Mouse (Mus musculus) mouse embryonic stem cell (cell line): Measurements from ENCODE around the gene Fbxo42.

Source experiments
- in situ Hi-C, 2 experiments: fragments of 300-500 bp; cut with MboI; formaldehyde crosslinking; loops; 1 replicate in 1 of 2; 3 replicates in 1 of 2; pipeline ENCODE4 v1.14.3; 2019 to 2020; ENCODE audit warnings: low sequenced_read_pairs in 2 of 2, low pct_unique_long_range_greater_than_20kb in 1 of 2, mixed read lengths in 1 of 2; ENCODE audit not compliant: unreplicated experiment in 1 of 2

Gene Fbxo42

GRCm38 (mm10) chr4:141240617-141241016 lies 92.9 kb downstream of the Fbxo42 start:
- in situ Hi-C loops: no loop called here

GRCm38 (mm10) chr4:141241861-141242260 lies 94.1 kb downstream of the Fbxo42 start:
- in situ Hi-C loops: no loop called here

- in situ Hi-C loops: no loop called here
These were observed 95.0 kb downstream of the Fbxo42 start for GRCm38 (mm10) chr4:141242651-141243241.

GRCm38 (mm10) chr4:141243636-141244035 lies 95.9 kb downstream of the Fbxo42 start:
- in situ Hi-C loops: no loop called here

GRCm38 (mm10) chr4:141244401-141244800 lies 96.7 kb downstream of the Fbxo42 start:
- in situ Hi-C loops: no loop called here

GRCm38 (mm10) chr4:141244931-141245425 lies 97.3 kb downstream of the Fbxo42 start:
- in situ Hi-C loops: no loop called here

- in situ Hi-C loops: no loop called here
These were observed 98.6 kb downstream of the Fbxo42 start for GRCm38 (mm10) chr4:141246089-141246997.

GRCm38 (mm10) chr4:141246998-141247350 lies 99.3 kb downstream of the Fbxo42 start:
- in situ Hi-C loops: no loop called here

- in situ Hi-C loops: no loop called here
These were observed 100.3 kb downstream of the Fbxo42 start for GRCm38 (mm10) chr4:141247776-141248613.

- in situ Hi-C loops: no loop called here
These were observed 100.9 kb downstream of the Fbxo42 start for GRCm38 (mm10) chr4:141248614-141248978.

GRCm38 (mm10) chr4:141249383-141249782 lies 101.7 kb downstream of the Fbxo42 start:
- in situ Hi-C loops: no loop called here

- in situ Hi-C loops: no loop called here
These were observed 103.4 kb downstream of the Fbxo42 start for GRCm38 (mm10) chr4:141251071-141251470.

GRCm38 (mm10) chr4:141252641-141253040 lies 104.9 kb downstream of the Fbxo42 start:
- in situ Hi-C loops: no loop called here
